In genomic region chr13:98244571-98245350, GRCm38 (mm10) we compare ENCODE assay signal across 21 mouse cellular contexts. TPM values are rescaled to one million over a fixed set of nuclear protein-coding genes. Genes with fewer than 3 reads are reported as not detected.
DNase-seq lines count a peak whose midpoint lies in the region.
"Had no signal": no experiment of that assay in that cellular context is flagged by ENCODE, and none has a peak within 500 bp of the region (broad histone marks: within the 10 kb centered on the region; RNA-seq: fewer than 3 reads in every experiment).

No protein-coding gene starts in this region.

- peak; percentile 13 for DNase-seq in gastrocnemius, postnatal 14 days
- DNase-seq in gastrocnemius, postnatal 25 days = no peak
- DNase-seq in left cerebral cortex, postnatal 4 days = peak; percentile 42
- DNase-seq in left cerebral cortex, postnatal 10 days (ENCODE audit: extremely low spot score in 1 of 2, low spot score in 2 of 2) = no peak
- DNase-seq in adipocyte (ENCODE audit: low spot score) = peak; percentile 13
- DNase-seq in brain, adult 2 months (ENCODE audit: low read depth, low spot score) = peak; percentile 15
- no peak for DNase-seq in thymus, postnatal 0 days (ENCODE audit: low spot score)
- DNase-seq: cerebellum, adult 9-10 months; kidney, adult 9 months had no signal

- intact Hi-C loops in gastrocnemius, postnatal 14 days (cut with DNase I; ENCODE audit: low total_unique reads) = no loop called here
- intact Hi-C loops in left cerebral cortex, postnatal 4 days (cut with DNase I) = loop anchor here (5.0 to 10.0 kb wide), 2 partner anchors 212 to 1010 kb away; no protein-coding TSS in a partner anchor
- intact Hi-C loops in left cerebral cortex, postnatal 10 days (cut with DNase I) = loop anchor here (5.0 kb wide), 1 partner anchor 1007 kb away; no protein-coding TSS in a partner anchor

RNA-seq across cellular contexts. Expression of gene Utp15, which starts 18.1 kb away (rescaled TPM):
- total RNA-seq in gastrocnemius, postnatal 14 days (2021) = 1 to 10 TPM; 3.6 to 4.5 TPM
- total RNA-seq in gastrocnemius, postnatal 25 days (2021) = 1 to 10 TPM; 3.4 to 4.1 TPM
- 10 to 100 TPM; 24.5 to 25.9 TPM for total RNA-seq in left cerebral cortex, postnatal 4 days (2021)
- 10 to 100 TPM; 20.9 to 21.5 TPM for total RNA-seq in left cerebral cortex, postnatal 10 days (2021)
- polyA plus RNA-seq in thymus, postnatal 0 days (2015; fragmentation: Nextera tagmentation; extraction: Ambion mirVana) = 29.8 and 31.7 TPM in 2 replicates

RNA-seq across cellular contexts. Expression of gene Ankra2, which starts 18.1 kb away (rescaled TPM):
- total RNA-seq in gastrocnemius, postnatal 14 days (2021) = 10 to 100 TPM; 13.4 to 14.2 TPM
- 10 to 100 TPM; 13.8 to 13.9 TPM for total RNA-seq in gastrocnemius, postnatal 25 days (2021)
- total RNA-seq in left cerebral cortex, postnatal 4 days (2021) = 10 to 100 TPM; 77.9 to 82.0 TPM
- total RNA-seq in left cerebral cortex, postnatal 10 days (2021) = 10 to 100 TPM; 62.1 to 62.4 TPM
- polyA plus RNA-seq in thymus, postnatal 0 days (2015; fragmentation: Nextera tagmentation; extraction: Ambion mirVana) = 28.4 and 28.5 TPM in 2 replicates

RNA-seq across cellular contexts. Expression of gene Gm21976, which starts 34.9 kb away (rescaled TPM):
- total RNA-seq in gastrocnemius, postnatal 14 days (2021) = not detected
- not detected for total RNA-seq in gastrocnemius, postnatal 25 days (2021)
- total RNA-seq in left cerebral cortex, postnatal 4 days (2021) = not detected
- total RNA-seq in left cerebral cortex, postnatal 10 days (2021) = not detected
- not detected in 2 replicates for polyA plus RNA-seq in thymus, postnatal 0 days (2015; fragmentation: Nextera tagmentation; extraction: Ambion mirVana)
- total RNA-seq: ES-E14; gastrocnemius, postnatal 4 days had no signal
- polyA plus RNA-seq: forebrain, embryonic 13.5 days; heart, embryonic 13.5 days; hindbrain, embryonic 10.5 days; inflammation-experienced regulatory T-cells, adult 6 months; limb, embryonic 10.5 days; liver, embryonic 12.5 days; macrophage; midbrain, embryonic 13.5 days; spleen, adult 2 months; stomach, embryonic 15.5 days had no signal

RNA-seq across cellular contexts. Expression of gene Arhgef28, which starts 38.5 kb away (rescaled TPM):
- total RNA-seq in gastrocnemius, postnatal 14 days (2021) = 1 to 10 TPM; 3.8 to 4.6 TPM
- 1 to 10 TPM; 2.3 to 3.6 TPM for total RNA-seq in gastrocnemius, postnatal 25 days (2021)
- total RNA-seq in left cerebral cortex, postnatal 4 days (2021) = 10 to 100 TPM; 43.8 to 49.9 TPM
- 10 to 100 TPM; 52.0 to 54.8 TPM for total RNA-seq in left cerebral cortex, postnatal 10 days (2021)
- polyA plus RNA-seq in thymus, postnatal 0 days (2015; fragmentation: Nextera tagmentation; extraction: Ambion mirVana) = 1.7 and 3.7 TPM in 2 replicates
- polyA plus RNA-seq: macrophage had no signal

Comparison
In these comparisons a context has a peak if more than half of its experiments do, and no peak if none do; other contexts are left out.
1. DNase-seq: peak in gastrocnemius, postnatal 14 days (single experiment), left cerebral cortex, postnatal 4 days (single experiment), adipocyte (single experiment) and brain, adult 2 months (single experiment); none in gastrocnemius, postnatal 25 days (single experiment), left cerebral cortex, postnatal 10 days (0 of 2) and thymus, postnatal 0 days (single experiment).
2. RNA of gene Ankra2, which starts 18.1 kb away (total RNA-seq): 77.9 to 82.0 TPM in left cerebral cortex, postnatal 4 days and 62.1 to 62.4 TPM in left cerebral cortex, postnatal 10 days; 13.4 to 14.2 TPM in gastrocnemius, postnatal 14 days and 13.8 to 13.9 TPM in gastrocnemius, postnatal 25 days; every median in the first group is over 4 times any median in the second.